ENCODE assay signal across 17 mouse cellular contexts in genomic region chr6:125762851-125763519, GRCm38 (mm10).
DNase-seq lines count a peak whose midpoint lies in the region; ATAC-seq and TF ChIP-seq lines count a peak whose summit lies in the region.
"Had no signal": no experiment of that assay in that cellular context is flagged by ENCODE, and none has a peak within 500 bp of the region (broad histone marks: within the 10 kb centered on the region; RNA-seq: fewer than 3 reads in every experiment).

No protein-coding gene starts in this region.

- no peak overlapping the region for H3K4me2 ChIP-seq in lung, embryonic 15.5 days
- no peak overlapping the region for H3K4me2 ChIP-seq in liver, embryonic 11.5 days
- H3K4me2 ChIP-seq: forebrain, embryonic 15.5 days; heart, embryonic 11.5 days; hindbrain, embryonic 15.5 days had no signal

- peak overlapping the region; percentile 1; the same call in 1 of the 2 replicates for H3K27ac ChIP-seq in gastrocnemius, adult 2 months
- no peak overlapping the region for H3K27ac ChIP-seq in lung, embryonic 15.5 days
- no peak overlapping the region for H3K27ac ChIP-seq in liver, embryonic 11.5 days (ENCODE audit: low read depth, low read length)
- H3K27ac ChIP-seq: embryonic facial prominence, embryonic 10.5 days; forebrain, embryonic 10.5 days; forebrain, embryonic 15.5 days; hindbrain, embryonic 15.5 days had no signal

- H3K4me1 ChIP-seq in lung, embryonic 15.5 days, result no peaks in the 10 kb centered on the region
- H3K4me1 ChIP-seq in lung, adult 2 months (ENCODE audit: control insufficient read depth, insufficient read depth, low read length), result no peaks in the 10 kb centered on the region
- H3K4me1 ChIP-seq in liver, embryonic 11.5 days (replicated peaks; ENCODE audit: control insufficient read depth, insufficient read depth, low read length), result no peaks in the 10 kb centered on the region
- H3K4me1 ChIP-seq: forebrain, embryonic 10.5 days; forebrain, embryonic 15.5 days; hindbrain, embryonic 15.5 days had no signal

- no peak for DNase-seq in gastrocnemius, adult 2 months
- no peak for DNase-seq in gastrocnemius, postnatal 25 days
- no peak for DNase-seq in lung, adult 2 months
- peak; percentile 14 for DNase-seq in lung, postnatal 10 days
- no peak for DNase-seq in adipocyte (ENCODE audit: low spot score)
- no peak for DNase-seq in liver, embryonic 11.5 days (ENCODE audit: low spot score)
- DNase-seq: adrenal gland, postnatal 14 days; cerebellum, adult 18-20 months; cerebellum, adult 9-11 months; cerebellum, postnatal 36 days; gastrocnemius, postnatal 14 days had no signal

- no peak for TF ChIP-seq CTCF in gastrocnemius, adult 2 months (IDR thresholded peaks at IDR 0.05)
- TF ChIP-seq CTCF in lung, adult 2 months (IDR thresholded peaks at IDR 0.05; ENCODE audit: insufficient read depth, low read length), result no peak

- intact Hi-C loops in gastrocnemius, adult 2 months (cut with DNase I), result no loop called here

- 62% methylated on average over 11 of the region's 11 CpGs for WGBS in lung, embryonic 15.5 days
- WGBS in lung, adult 2 months, result 53% methylated on average over 11 of the region's 11 CpGs
- 78% methylated on average over 11 of the region's 11 CpGs for WGBS in liver, embryonic 11.5 days

- H3K9me3 ChIP-seq in lung, embryonic 15.5 days, result no peaks in the 10 kb centered on the region
- H3K9me3 ChIP-seq in liver, embryonic 11.5 days (ENCODE audit: control insufficient read depth, low read length), result no peaks in the 10 kb centered on the region
- H3K9me3 ChIP-seq: embryonic facial prominence, embryonic 10.5 days; forebrain, embryonic 10.5 days; forebrain, embryonic 15.5 days; hindbrain, embryonic 15.5 days had no signal

- no peak overlapping the region for H3K4me3 ChIP-seq in gastrocnemius, adult 2 months
- H3K4me3 ChIP-seq in lung, embryonic 15.5 days, result no peak overlapping the region
- H3K4me3 ChIP-seq in lung, adult 2 months (replicated peaks; ENCODE audit: extremely low read depth, low read depth, low read length), result no peak overlapping the region
- no peak overlapping the region for H3K4me3 ChIP-seq in liver, embryonic 11.5 days (ENCODE audit: low read depth, low read length)
- H3K4me3 ChIP-seq: embryonic facial prominence, embryonic 10.5 days; forebrain, embryonic 10.5 days; forebrain, embryonic 15.5 days; hindbrain, embryonic 15.5 days had no signal

- TF ChIP-seq POLR2A in lung, adult 2 months (IDR thresholded peaks at IDR 0.05; ENCODE audit: borderline replicate concordance, extremely low read depth, low read depth, low read length), result no peak

- H3K27me3 ChIP-seq in lung, embryonic 15.5 days, result no peaks in the 10 kb centered on the region
- no peaks in the 10 kb centered on the region for H3K27me3 ChIP-seq in liver, embryonic 11.5 days (replicated peaks; ENCODE audit: control insufficient read depth, insufficient read depth, low read length)
- H3K27me3 ChIP-seq: forebrain, embryonic 15.5 days; hindbrain, embryonic 15.5 days had no signal

- H3K9ac ChIP-seq in lung, embryonic 15.5 days, result no peak overlapping the region
- no peak overlapping the region for H3K9ac ChIP-seq in liver, embryonic 11.5 days (ENCODE audit: low read depth, low read length)
- H3K9ac ChIP-seq: forebrain, embryonic 15.5 days; hindbrain, embryonic 15.5 days had no signal

- H3K36me3 ChIP-seq in lung, embryonic 15.5 days, result no peaks in the 10 kb centered on the region
- no peaks in the 10 kb centered on the region for H3K36me3 ChIP-seq in liver, embryonic 11.5 days (ENCODE audit: control insufficient read depth, insufficient read depth, low read length)
- H3K36me3 ChIP-seq: embryonic facial prominence, embryonic 10.5 days; forebrain, embryonic 10.5 days; forebrain, embryonic 15.5 days; hindbrain, embryonic 15.5 days had no signal

- ATAC-seq in lung, embryonic 15.5 days (ENCODE audit: borderline replicate concordance, extremely low read depth, low FRiP score, low TSS enrichment), result peak; percentile 46; the same call in 1 of the 2 replicates
- ATAC-seq in liver, embryonic 11.5 days (replicated peaks; ENCODE audit: low FRiP score), result no peak
- ATAC-seq: forebrain, embryonic 15.5 days had no signal
